Mouse (Mus musculus): ENCODE measurements around the gene Eif4e. TPM values are rescaled to one million over a fixed set of nuclear protein-coding genes. Genes with fewer than 3 reads are reported as not detected.
"Not testable (repeated sequence)": the region's sequence is repeated elsewhere in the genome, so short reads cannot be mapped to it uniquely, and the experiment has no call there.

Gene Eif4e
- polyA plus RNA-seq, 1 experiment from 2014 or later: 401 TPM

DNA sequence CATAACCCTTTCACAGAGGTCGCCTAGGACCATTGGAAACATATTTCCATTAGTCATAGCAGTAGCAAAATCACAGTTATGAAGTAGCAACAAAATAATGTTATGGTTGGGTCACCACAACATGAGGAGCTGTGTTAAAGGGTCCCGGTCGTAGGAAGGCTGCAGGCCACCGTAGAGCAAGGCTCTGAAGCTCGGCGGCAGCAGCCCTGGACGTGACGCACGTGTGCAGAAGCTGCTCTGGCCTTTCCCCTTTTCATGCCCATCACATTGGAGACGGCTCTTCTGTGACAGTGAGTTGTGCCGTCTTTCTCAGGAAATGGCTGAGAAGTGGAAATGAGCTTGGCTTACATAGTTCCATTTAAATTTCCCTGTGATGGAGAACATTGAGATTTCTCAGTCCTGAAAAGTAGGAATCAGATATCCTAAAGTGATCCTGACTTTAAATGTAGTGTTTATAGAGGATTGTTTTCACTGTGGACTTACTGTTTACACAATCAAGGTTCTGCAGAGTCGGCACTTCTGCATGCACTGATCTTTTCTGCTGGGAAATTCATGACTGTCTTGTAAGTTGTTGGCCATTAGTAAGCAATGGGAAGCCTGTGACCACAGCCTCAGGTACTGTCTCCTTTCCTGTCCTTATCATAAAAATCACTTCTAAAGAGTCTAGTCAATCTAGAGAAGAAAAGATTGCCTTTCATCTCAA lies 5.7 kb downstream of the Eif4e start:
- Histone ChIP-seq H3K27me3 (ENCODE audit: insufficient read depth, low read length) (no peaks in the 10 kb centered on the region), H3K27ac (ENCODE audit: low read length) (no peak overlapping the region), H3K9me3 (ENCODE audit: low read length) (no peaks in the 10 kb centered on the region), H3K4me2 (replicated peaks; ENCODE audit: low read depth, low read length) (no peak overlapping the region), H3K9ac (replicated peaks; ENCODE audit: low read length) (no peak overlapping the region), H3K4me3 (ENCODE audit: low read length) (no peak overlapping the region), H3K36me3 (ENCODE audit: insufficient read depth, low read length) (0 out of 2 replicates have a peak, but pooled peaks cover 4% of the 10 kb centered on the region), H3K4me1 (ENCODE audit: insufficient read depth, low read length) (peaks cover 37% of the 10 kb centered on the region)
- WGBS: 36% methylated on average over 12 of the region's 12 CpGs
- no peak for ATAC-seq (ENCODE audit: low FRiP score, low TSS enrichment)

DNA sequence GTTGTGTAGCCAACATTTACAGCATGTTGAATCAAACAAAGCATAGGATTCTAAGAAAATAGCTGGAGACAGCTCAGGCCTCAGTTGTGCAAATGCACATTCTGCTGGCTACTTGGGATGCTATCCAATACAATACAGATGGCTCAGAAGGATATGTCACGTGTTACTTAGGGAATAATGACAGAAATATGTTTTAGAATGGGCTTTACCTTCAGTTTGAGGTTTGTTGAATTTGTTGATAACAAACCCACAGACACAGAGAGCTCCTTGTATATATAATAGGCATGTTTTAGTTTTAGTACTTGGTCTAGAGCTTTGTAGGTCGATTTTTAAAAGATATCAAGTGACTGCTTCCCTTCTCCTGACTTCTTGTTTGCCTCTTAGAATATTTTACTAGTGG lies 6.8 kb downstream of the Eif4e start:
- 60% methylated on average over 2 of the region's 2 CpGs for WGBS
- H3K4me2 ChIP-seq (replicated peaks; ENCODE audit: low read depth, low read length): no peak overlapping the region
- no peak for ATAC-seq (ENCODE audit: low FRiP score, low TSS enrichment)

DNA sequence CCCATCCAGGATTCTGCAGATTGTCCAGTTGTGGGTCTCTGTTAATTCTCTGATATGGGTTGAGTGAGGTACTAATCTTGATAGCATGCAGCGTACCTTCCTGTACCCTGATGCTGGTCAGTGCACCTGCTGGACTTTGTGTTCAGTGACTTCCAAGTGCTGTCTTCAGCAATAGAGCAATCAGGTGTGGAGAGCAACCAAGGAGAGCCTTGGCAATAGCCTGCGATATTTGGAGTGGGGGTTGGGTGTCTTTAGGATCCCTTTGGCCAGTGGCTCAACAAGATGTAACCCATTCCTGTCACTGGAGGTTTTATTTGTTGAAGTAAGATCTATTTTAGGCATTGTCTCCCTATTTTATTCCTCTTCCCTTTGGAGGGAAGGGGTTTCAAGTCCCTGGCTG lies 10.1 kb downstream of the Eif4e start:
- H3K27ac ChIP-seq (ENCODE audit: low read length): no peak overlapping the region
- no peak overlapping the region for H3K4me3 ChIP-seq (ENCODE audit: low read length)
- no peaks in the 10 kb centered on the region for H3K27me3 ChIP-seq (ENCODE audit: insufficient read depth, low read length)
- H3K9ac ChIP-seq (replicated peaks; ENCODE audit: low read length): no peak overlapping the region
- WGBS: 89% methylated on average over 2 of the region's 2 CpGs
- H3K4me2 ChIP-seq (replicated peaks; ENCODE audit: low read depth, low read length): no peak overlapping the region
- H3K36me3 ChIP-seq (ENCODE audit: insufficient read depth, low read length): 0 out of 2 replicates have a peak, but pooled peaks cover 4% of the 10 kb centered on the region
- H3K9me3 ChIP-seq (ENCODE audit: low read length): no peaks in the 10 kb centered on the region
- no peak for ATAC-seq (ENCODE audit: low FRiP score, low TSS enrichment)
- H3K4me1 ChIP-seq (ENCODE audit: insufficient read depth, low read length): peaks cover 16% of the 10 kb centered on the region

More for the DNA sequence above, 6.8 kb downstream of the Eif4e start:
- Histone ChIP-seq H3K9me3 (ENCODE audit: low read length) (no peaks in the 10 kb centered on the region), H3K4me3 (ENCODE audit: low read length) (no peak overlapping the region), H3K9ac (replicated peaks; ENCODE audit: low read length) (no peak overlapping the region), H3K27ac (ENCODE audit: low read length) (no peak overlapping the region), H3K27me3 (ENCODE audit: insufficient read depth, low read length) (no peaks in the 10 kb centered on the region), H3K4me1 (ENCODE audit: insufficient read depth, low read length) (peaks cover 37% of the 10 kb centered on the region), H3K36me3 (ENCODE audit: insufficient read depth, low read length) (0 out of 2 replicates have a peak, but pooled peaks cover 4% of the 10 kb centered on the region)

DNA sequence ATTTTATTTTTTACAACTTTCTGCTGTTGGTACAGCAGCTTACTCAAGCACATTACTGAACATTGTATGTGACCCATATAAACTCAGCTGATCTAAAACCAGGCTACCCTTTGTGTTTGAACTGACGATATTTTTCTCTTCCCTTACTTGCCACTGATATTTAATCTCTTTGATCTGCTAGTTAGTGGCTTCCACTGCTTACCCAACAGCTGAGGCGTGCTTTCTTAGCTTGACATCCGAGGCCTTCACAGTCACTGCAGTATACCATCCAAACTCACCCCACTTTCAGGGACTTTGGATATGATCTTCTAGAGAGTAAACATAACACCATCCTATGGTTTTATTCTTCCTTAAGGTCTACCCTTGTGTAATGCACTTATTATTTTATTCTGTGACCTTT lies 16.6 kb downstream of the Eif4e start:
- no peak overlapping the region for H3K9ac ChIP-seq (replicated peaks; ENCODE audit: low read length)
- H3K27ac ChIP-seq (ENCODE audit: low read length): no peak overlapping the region
- ATAC-seq (ENCODE audit: low FRiP score, low TSS enrichment): no peak
- 0 out of 2 replicates have a peak, but pooled peaks cover 3% of the 10 kb centered on the region for H3K4me1 ChIP-seq (ENCODE audit: insufficient read depth, low read length)
- WGBS: 28% methylated on average over 3 of the region's 3 CpGs
- H3K4me2 ChIP-seq (replicated peaks; ENCODE audit: low read depth, low read length): no peak overlapping the region
- H3K9me3 ChIP-seq (ENCODE audit: low read length): no peaks in the 10 kb centered on the region
- H3K36me3 ChIP-seq (ENCODE audit: insufficient read depth, low read length): no peaks in the 10 kb centered on the region
- H3K27me3 ChIP-seq (ENCODE audit: insufficient read depth, low read length): no peaks in the 10 kb centered on the region
- H3K4me3 ChIP-seq (ENCODE audit: low read length): no peak overlapping the region

DNA sequence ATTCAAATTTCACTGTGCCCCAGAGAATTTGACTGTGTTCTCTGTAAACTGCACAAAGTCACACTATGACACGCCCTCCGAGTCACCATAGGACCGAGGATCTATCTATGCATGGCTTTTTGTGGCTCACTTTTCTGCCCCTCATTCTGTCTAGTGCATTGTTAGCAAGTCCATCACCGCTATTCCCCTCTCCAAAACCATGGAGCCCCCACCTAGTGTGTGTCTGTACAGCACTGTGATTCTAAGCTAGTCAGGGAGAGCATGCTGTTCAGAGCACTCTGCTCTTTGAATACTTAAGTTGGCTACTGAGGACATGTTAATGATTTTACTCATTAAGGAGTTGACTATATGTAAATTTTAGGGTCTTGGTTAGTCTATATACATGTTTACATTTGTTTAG lies 18.1 kb downstream of the Eif4e start:
- Histone ChIP-seq H3K9ac (replicated peaks; ENCODE audit: low read length) (no peak overlapping the region), H3K4me3 (ENCODE audit: low read length) (no peak overlapping the region), H3K27ac (ENCODE audit: low read length) (no peak overlapping the region), H3K9me3 (ENCODE audit: low read length) (no peaks in the 10 kb centered on the region), H3K4me1 (ENCODE audit: insufficient read depth, low read length) (0 out of 2 replicates have a peak, but pooled peaks cover 3% of the 10 kb centered on the region), H3K4me2 (replicated peaks; ENCODE audit: low read depth, low read length) (no peak overlapping the region), H3K36me3 (ENCODE audit: insufficient read depth, low read length) (no peaks in the 10 kb centered on the region), H3K27me3 (ENCODE audit: insufficient read depth, low read length) (no peaks in the 10 kb centered on the region)
- ATAC-seq (ENCODE audit: low FRiP score, low TSS enrichment): no peak
- WGBS: 86% methylated on average over 4 of the region's 4 CpGs

DNA sequence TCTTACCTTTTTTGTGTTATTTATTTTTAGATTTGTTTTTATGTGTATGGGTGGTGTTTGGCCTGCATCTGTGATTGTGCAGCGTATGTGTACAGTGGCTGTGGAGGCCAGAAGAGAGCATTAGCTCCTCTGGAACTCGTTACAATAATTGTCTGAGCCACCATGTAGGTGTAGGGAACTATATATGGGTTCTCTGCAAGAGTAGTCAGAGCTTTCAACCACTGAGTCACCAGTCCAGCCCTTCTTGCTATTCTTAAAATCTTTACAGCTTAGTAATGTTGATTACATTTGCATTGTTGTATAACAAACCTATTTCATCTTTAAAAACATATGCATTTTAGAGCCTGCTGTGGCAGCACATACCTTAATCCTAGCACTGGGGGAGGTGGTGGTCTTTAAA lies 20.7 kb downstream of the Eif4e start:
- Histone ChIP-seq H3K36me3 (ENCODE audit: insufficient read depth, low read length) (peaks cover 15% of the 10 kb centered on the region), H3K27ac (ENCODE audit: low read length) (no peak overlapping the region), H3K27me3 (ENCODE audit: insufficient read depth, low read length) (no peaks in the 10 kb centered on the region), H3K4me3 (ENCODE audit: low read length) (no peak overlapping the region), H3K4me1 (ENCODE audit: insufficient read depth, low read length) (0 out of 2 replicates have a peak, but pooled peaks cover 3% of the 10 kb centered on the region), H3K9me3 (ENCODE audit: low read length) (no peaks in the 10 kb centered on the region), H3K4me2 (replicated peaks; ENCODE audit: low read depth, low read length) (no peak overlapping the region), H3K9ac (replicated peaks; ENCODE audit: low read length) (no peak overlapping the region)
- WGBS: 90% methylated on average over 2 of the region's 2 CpGs
- ATAC-seq (ENCODE audit: low FRiP score, low TSS enrichment): no peak

DNA sequence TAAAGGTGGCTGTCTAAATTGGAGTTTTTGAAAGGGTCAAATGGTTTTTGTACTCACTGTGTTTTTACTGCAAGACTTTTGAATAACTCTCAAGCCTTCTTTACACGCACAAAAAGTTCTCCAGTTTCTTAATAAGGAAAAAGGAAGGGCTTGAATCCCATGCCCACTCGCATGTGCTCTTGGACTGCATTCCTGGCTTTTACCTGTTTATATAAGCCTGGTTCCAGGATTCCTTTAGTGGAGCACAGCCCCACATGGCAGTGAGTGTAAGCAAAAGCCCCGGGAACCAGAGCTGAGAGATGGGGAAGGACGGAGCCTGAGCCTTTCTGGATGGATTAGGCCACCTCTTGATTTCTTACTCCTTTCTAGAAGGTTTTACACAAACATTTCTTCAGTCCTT lies 23.1 kb downstream of the Eif4e start:
- no peak for ATAC-seq (ENCODE audit: low FRiP score, low TSS enrichment)
- no peak overlapping the region for H3K9ac ChIP-seq (replicated peaks; ENCODE audit: low read length)
- no peaks in the 10 kb centered on the region for H3K4me1 ChIP-seq (ENCODE audit: insufficient read depth, low read length)
- H3K27me3 ChIP-seq (ENCODE audit: insufficient read depth, low read length): no peaks in the 10 kb centered on the region
- H3K4me2 ChIP-seq (replicated peaks; ENCODE audit: low read depth, low read length): no peak overlapping the region
- no peak overlapping the region for H3K27ac ChIP-seq (ENCODE audit: low read length)
- 79% methylated on average over 4 of the region's 4 CpGs for WGBS
- no peak overlapping the region for H3K4me3 ChIP-seq (ENCODE audit: low read length)
- no peaks in the 10 kb centered on the region for H3K9me3 ChIP-seq (ENCODE audit: low read length)
- peaks cover 23% of the 10 kb centered on the region for H3K36me3 ChIP-seq (ENCODE audit: insufficient read depth, low read length)

DNA sequence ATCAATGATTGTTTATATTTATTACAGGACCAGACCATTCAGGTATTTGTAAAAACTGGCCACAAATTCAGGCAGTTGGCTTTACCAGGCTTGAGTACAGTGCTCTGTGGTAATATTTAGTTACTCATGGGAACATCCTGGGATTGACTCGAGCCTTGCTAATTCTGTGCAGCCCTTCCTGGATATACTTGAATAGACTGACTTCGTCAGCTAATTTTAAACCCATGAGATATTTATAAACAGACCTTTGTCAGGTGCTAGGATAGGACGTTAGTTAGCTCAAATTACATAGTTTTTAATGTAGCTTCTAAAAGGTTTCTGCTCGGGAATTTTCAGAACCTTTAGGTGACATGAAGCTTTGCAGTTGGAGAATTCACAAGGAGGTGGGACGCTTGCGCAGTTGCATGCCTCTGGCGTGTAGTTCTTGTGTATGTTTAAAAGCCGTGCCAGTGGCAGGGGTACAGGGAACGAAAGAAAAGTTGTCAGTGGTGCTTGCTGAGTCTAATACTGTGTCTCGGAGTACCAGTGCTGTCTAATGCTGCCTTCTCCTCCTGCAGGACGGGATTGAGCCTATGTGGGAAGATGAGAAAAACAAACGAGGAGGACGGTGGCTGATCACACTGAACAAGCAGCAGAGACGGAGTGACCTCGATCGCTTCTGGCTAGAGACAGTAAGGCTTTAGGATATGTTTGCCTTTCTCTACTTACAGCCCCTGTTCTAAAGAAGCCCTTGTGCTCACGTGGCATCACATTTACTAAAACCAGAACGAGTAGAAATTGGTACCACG lies 24.6 kb downstream of the Eif4e start:
- Histone ChIP-seq H3K4me3 (ENCODE audit: low read length) (no peak overlapping the region), H3K9me3 (ENCODE audit: low read length) (no peaks in the 10 kb centered on the region), H3K9ac (replicated peaks; ENCODE audit: low read length) (no peak overlapping the region), H3K36me3 (ENCODE audit: insufficient read depth, low read length) (peaks cover 25% of the 10 kb centered on the region), H3K4me2 (replicated peaks; ENCODE audit: low read depth, low read length) (no peak overlapping the region), H3K27me3 (ENCODE audit: insufficient read depth, low read length) (no peaks in the 10 kb centered on the region), H3K27ac (ENCODE audit: low read length) (no peak overlapping the region), H3K4me1 (ENCODE audit: insufficient read depth, low read length) (no peaks in the 10 kb centered on the region)
- no peak for ATAC-seq (ENCODE audit: low FRiP score, low TSS enrichment)
- WGBS: 90% methylated on average over 19 of the region's 19 CpGs

DNA sequence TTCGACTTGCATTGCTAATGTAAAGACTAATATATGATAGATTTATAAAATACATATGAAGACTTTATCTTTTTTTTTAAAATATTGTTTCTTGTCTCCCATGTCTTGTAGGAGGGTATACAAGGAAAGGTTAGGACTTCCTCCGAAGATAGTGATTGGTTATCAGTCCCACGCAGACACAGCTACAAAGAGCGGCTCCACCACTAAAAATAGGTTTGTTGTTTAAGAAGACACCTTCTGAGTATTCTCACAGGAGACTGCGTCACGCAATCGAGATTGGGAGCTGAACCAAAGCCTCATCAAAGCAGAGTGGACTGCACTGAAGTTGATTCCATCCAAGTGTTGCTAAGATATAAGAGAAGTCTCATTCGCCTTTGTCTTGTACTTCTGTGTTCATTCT lies 29.3 kb downstream of the Eif4e start:
- H3K4me2 ChIP-seq (replicated peaks; ENCODE audit: low read depth, low read length); H3K27me3 ChIP-seq (ENCODE audit: insufficient read depth, low read length); H3K27ac ChIP-seq (ENCODE audit: low read length); H3K9ac ChIP-seq (replicated peaks; ENCODE audit: low read length); H3K9me3 ChIP-seq (ENCODE audit: low read length); ATAC-seq (ENCODE audit: low FRiP score, low TSS enrichment); H3K4me3 ChIP-seq (ENCODE audit: low read length); H3K4me1 ChIP-seq (ENCODE audit: insufficient read depth, low read length): not testable (repeated sequence)
- H3K36me3 ChIP-seq (ENCODE audit: insufficient read depth, low read length): peaks cover 41% of the 10 kb centered on the region
- 97% methylated on average over 8 of the region's 8 CpGs for WGBS

DNA sequence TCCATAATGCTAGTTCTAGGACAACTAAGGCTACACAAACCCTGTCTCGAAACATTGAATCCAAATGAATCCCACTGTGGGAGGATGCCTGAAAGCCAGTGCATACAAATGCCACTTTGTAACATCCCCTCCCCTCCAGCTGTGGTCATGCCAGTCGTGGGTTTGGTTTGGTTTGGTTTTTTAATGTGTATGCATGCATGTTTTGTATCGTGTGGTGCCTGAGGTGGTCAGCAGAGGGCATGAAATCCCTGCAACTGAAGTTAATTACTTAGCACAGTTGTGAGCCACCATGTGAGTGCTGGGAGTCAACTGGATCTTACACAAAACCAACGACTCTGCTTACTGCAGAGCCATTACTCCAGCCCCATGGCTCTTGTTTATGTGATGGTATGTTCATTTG lies 32.5 kb downstream of the Eif4e start:
- WGBS: 68% methylated on average over 4 of the region's 4 CpGs
- Histone ChIP-seq H3K4me2 (replicated peaks; ENCODE audit: low read depth, low read length) (no peak overlapping the region), H3K27me3 (ENCODE audit: insufficient read depth, low read length) (no peaks in the 10 kb centered on the region), H3K9ac (replicated peaks; ENCODE audit: low read length) (no peak overlapping the region), H3K4me1 (ENCODE audit: insufficient read depth, low read length) (no peaks in the 10 kb centered on the region), H3K27ac (ENCODE audit: low read length) (no peak overlapping the region), H3K4me3 (ENCODE audit: low read length) (no peak overlapping the region), H3K36me3 (ENCODE audit: insufficient read depth, low read length) (peaks cover 22% of the 10 kb centered on the region), H3K9me3 (ENCODE audit: low read length) (no peaks in the 10 kb centered on the region)
- ATAC-seq (ENCODE audit: low FRiP score, low TSS enrichment): peak; percentile 55; the same call in 1 of the 2 replicates
